Mouse (Mus musculus): ENCODE measurements at regions not wholly inside any gene's neighbourhood (a gene's known extent, or its start where the extent isn't known, plus 50 kb on each side); places are given as distances from the start of the nearest gene placed in this dataset.
"Not testable (repeated sequence)": the region's sequence is repeated elsewhere in the genome, so short reads cannot be mapped to it uniquely, and the experiment has no call there.

GRCm38 (mm10) chr2:75781781-75782211 lies 50.2 kb upstream of the Agps start:
- no peak for DNase-seq (ENCODE audit: low spot score in 2 of 2)

DNA sequence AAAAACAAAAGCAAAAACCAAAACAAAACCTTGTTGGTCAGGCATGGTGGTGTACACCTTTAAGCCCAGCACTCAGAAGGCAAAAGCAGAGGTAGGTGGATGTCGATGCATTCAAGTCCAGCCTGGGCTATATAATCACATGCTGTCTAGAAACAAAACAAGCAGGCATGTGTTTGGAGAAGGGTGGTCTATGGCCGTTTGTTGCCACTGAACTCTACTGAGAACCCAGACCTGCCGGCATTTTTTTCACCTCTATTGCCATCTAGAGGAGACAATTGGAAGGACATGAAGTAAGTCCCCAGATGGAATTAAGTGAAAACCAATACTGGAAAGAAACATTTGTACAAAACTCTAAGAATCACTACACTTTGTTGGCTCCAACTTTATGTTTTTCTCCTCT lies 50.9 kb upstream of the Agps start:
- peak; percentile 20 to 76 for DNase-seq (ENCODE audit: low spot score in 2 of 2)

DNA sequence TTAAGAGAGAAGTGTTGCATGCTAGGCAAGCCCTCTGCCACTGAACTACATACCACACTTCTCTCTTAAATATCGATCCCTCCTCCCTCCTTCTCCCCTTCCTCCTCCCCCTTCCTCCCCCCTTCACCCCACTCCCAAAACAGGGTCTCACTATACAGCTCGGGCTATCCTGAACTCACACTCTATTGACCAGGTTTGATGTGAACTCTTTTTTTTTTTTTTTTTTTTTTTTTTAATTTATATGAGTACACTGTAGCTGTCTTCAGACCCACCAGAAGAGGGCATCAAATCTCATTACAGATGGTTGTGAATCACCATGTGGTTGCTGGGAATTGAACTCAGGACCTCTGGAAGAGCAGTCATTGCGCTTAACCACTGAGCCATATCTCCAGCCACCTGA lies 53.3 kb upstream of the Agps start:
- DNase-seq (ENCODE audit: low spot score in 2 of 2), result not testable (repeated sequence)

- DNase-seq (ENCODE audit: low spot score in 2 of 2), result no peak
These were observed 54.9 kb upstream of the Agps start for GRCm38 (mm10) chr2:75777040-75777451.

DNA sequence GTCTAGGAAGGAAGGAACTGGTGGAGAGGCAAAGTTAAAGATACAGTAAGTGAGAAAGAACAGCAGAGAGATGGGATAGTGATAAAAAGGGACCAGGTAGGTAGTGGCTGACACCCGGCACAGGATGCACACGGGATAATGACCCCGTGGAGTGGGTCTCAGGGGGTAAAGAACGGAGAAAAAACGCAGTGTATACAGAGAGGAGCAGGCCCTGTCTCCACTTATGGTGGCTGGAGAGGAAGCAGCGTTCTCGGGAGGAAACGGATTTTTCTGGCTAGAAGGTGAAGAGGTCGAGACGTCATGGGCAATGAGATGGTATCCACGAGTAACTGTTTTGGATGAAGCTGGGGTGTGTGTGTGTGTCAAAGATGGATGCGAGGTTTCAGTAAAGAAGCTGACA lies 55.4 kb upstream of the Agps start:
- DNase-seq (ENCODE audit: low spot score in 2 of 2), result no peak

DNA sequence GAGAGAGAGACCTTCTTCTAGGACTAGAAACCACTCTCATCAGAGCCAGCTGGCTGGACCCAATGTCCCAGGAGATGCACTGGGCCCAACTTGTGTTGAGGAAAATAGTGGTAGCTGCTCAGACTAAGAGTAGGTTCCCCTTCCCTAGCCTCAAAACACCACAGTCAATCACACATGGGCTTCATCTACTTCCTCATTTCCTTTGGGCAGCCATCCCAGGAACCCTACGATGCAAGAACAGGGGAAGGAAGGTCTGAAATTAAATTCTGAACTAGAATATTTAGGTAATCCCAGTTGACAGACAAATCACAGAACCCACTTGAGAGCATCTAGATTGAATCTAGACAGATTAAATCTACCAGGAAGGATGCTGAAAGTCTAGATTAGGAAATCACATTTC lies 56.8 kb upstream of the Agps start:
- DNase-seq (ENCODE audit: low spot score in 2 of 2), result no peak

DNA sequence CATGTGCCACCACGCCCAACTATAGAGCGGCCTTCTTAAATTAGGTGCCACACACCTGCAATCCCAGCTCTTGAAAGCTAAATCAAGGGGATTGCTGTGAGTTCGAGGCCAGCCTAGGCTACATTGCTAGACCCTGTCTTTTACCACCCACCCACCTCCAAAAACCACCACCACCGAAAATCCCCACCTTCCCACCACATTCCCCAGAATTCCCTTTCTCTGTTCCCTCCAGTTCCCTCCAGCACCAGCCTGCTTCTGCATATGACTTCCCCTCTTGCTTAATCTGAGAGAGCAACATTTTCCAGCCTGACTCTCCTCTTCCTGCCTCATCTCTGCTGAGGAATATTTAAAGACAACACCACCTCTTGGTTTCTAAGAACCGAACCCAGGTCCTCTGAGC lies 58.5 kb upstream of the Agps start:
- no peak for DNase-seq (ENCODE audit: low spot score in 2 of 2)

- DNase-seq (ENCODE audit: low spot score in 2 of 2), result no peak
These were observed 59.6 kb upstream of the Agps start for GRCm38 (mm10) chr2:75772251-75772956.

DNA sequence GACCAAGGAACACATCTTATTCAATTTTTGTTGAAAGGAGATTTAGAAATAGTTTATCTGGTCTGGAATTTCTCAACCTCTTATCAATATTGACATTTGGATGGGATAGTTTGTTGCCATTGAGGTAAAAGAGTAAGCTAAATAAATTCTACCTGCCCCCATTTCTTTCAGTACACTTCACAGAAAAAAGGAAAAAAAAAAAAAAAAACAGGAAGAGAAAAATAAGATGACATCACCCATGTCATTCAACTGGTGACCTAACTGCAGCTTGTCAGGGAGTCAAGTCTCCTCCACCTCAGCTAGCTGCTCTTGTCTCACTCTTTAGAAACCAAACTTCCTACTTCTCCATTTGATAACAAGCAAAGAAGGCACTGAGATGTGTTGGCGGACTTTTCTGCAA lies 61.3 kb upstream of the Agps start:
- no peak for DNase-seq (ENCODE audit: low spot score in 2 of 2)

- no peak for DNase-seq (ENCODE audit: low spot score in 2 of 2)
These were observed 63.2 kb upstream of the Agps start for GRCm38 (mm10) chr2:75768559-75769304.

- DNase-seq (ENCODE audit: low spot score in 2 of 2), result no peak
These were observed 63.6 kb upstream of the Nfe2l2 start for GRCm38 (mm10) chr2:75767871-75768558.

DNA sequence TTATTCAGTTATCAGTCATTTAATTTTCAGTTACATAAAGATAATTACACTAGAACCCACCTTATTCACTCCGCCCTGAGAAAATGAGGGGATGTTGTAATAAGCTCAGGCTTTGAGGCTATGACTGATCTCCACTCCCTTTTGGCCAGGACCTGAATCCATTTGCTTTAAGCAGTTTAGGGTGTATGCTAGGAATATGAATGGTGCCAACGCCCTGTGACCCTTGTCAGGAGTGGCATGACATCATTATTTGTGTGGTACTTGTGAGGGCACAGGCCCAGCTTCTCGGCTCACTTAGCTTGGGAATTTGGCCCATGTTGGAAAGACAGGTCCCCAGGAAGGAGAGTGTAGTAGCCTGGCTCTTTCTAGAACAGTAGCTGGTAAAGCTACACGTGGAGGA lies 61.0 kb upstream of the Nfe2l2 start:
- no peak for DNase-seq (ENCODE audit: low spot score in 2 of 2)

GRCm38 (mm10) chr2:75763252-75763651 lies 58.8 kb upstream of the Nfe2l2 start:
- DNase-seq (ENCODE audit: low spot score in 2 of 2), result no peak

DNA sequence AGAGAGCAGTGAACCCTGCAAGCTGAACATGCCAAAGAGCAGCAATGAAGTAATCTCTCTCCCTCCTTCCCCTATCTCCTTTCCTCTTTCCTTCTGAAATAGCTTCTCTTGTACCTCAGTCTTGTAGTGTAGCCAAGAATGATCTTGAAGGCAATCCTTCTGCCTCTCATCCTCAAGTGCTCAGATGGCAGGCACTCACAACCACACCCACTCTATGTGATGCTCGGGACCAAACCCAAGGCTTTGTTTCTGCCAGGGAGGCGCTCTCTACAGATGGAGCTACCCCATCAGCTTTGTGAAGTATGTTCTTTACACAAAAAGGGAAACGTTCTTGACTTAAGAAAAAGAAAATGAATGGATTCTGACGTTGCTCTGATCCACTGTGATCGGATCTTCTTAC lies 57.6 kb upstream of the Nfe2l2 start:
- no peak for DNase-seq (ENCODE audit: low spot score in 2 of 2)

DNA sequence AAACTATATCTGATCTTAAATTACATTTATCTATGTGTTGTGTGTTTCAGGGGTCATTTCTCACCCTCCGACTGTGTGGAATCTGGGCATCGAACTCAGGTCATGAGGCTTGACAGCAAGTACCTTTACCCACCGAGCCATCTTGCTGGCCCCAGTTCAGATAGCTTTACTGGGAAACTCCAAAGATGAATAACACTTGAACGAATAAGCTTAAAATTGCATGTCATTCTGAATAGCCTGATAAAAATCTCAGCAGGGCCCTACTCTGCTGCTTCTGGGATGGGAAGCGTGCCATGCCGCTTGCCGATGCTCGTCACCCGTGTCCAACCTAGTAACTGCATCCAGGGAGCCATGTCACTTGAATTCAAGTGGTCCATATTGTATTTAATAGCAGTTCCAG lies 57.2 kb upstream of the Nfe2l2 start:
- no peak for DNase-seq (ENCODE audit: low spot score in 2 of 2)

DNA sequence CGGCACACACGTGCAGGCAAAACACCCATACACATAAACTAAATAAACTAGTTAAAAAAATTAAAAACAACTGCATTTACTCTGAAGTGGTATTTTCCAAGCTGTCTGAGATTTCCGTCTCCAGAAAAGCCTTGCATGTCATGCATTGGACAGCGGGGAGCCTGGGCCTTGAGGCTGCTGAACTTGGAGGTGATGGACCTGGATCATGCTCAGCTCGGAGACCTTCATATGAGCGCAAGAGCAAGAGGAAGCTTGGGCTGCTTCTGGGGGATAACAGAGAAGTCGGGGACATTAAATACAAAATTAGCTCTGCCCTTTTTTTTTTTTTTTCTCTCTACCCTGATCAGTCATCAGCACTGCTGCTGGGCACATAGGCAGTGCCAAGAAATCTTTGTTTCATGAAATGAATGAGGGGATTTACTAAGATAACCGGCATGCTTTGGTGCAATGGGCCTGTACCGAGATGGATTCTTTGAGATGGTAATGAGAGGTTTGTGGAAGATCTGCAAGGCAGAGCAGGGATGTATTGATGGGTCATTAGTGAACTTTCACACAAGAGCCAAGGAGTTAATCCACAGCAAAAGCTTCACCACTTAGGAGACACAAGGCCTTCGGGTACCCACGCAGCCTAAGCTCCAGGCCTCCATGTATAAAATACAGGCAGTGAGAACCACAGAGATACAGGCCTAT lies 54.9 kb upstream of the Nfe2l2 start:
- no peak for DNase-seq (ENCODE audit: low spot score in 2 of 2)

- no peak for DNase-seq (ENCODE audit: low spot score in 2 of 2)
These were observed 53.8 kb upstream of the Nfe2l2 start for GRCm38 (mm10) chr2:75758277-75758676.

DNA sequence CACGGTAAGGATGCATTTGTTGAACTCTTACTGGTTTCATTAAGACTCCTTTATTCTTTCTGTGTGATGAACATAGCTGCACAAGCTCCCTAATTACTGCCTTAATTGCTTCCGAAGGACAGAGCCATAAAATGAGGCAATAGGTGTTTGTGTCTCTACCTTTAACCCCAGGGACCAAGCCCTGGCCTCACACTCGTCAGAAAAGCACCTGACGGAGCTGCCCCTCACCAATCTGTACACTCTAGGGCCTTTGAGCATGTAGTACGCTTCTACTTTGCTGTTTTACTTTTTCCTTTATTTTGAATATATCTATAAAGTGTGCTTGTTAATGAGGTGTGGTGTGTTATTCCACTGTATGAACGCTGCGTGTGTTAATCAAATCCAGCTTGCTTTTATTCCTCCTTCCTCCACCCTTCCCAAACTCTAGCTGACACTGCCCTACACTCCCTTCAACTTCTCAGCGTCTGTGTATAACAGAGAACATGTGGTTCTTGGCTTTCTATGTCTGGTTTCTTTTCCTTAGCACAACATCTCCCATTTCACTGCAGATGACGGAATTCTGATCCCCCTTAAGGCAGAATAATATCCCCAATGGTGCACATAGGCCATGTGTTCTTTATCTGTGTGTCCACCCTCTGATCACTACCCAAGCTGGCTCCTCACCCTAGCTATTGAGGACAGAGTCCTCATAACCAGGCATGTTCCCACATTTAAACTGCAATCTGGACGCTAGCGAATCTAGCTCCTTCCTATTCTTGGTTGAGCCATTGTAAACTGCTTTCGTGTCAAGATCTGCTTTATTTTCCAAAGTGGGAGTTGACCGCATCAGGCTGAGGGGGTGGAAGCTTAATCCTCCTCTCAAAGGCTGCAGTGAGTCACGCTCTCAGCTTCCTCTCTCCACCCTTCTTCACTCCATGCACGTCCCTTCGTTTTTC lies 52.5 kb upstream of the Nfe2l2 start:
- no peak for DNase-seq (ENCODE audit: low spot score in 2 of 2)

- DNase-seq (ENCODE audit: low spot score in 2 of 2), result no peak
These were observed 50.2 kb upstream of the Nfe2l2 start for GRCm38 (mm10) chr2:75754606-75755005.

Measured in layer of hippocampus, postnatal 14 days (tissue).